Mouse (Mus musculus) spleen, postnatal 36 days (tissue): ENCODE measurements around the gene Loxl1.

ENCODE experiments used
- DNase-seq, 2 experiments: peaks; one replicate each; pipeline ENCODE4 v3.0.0; 2022; ENCODE audit warnings: low spot score in 2 of 2, mixed read lengths in 1 of 2

Loxl1 gene

GRCm38 (mm10) chr9:58249592-58250192 lies 63.3 kb downstream of the Loxl1 start, which contains the start of gene Pml:
Pml (minus strand) TSS chr9:58249786.
- peak; percentile 84 to 89 for DNase-seq

- DNase-seq, result no peak
Measured at GRCm38 (mm10) chr9:58248746-58249413, 64.1 kb downstream of the Loxl1 start.

GRCm38 (mm10) chr9:58247064-58247759 lies 65.8 kb downstream of the Loxl1 start:
- DNase-seq, result peak; percentile 90 to 91

GRCm38 (mm10) chr9:58246083-58246591 lies 66.8 kb downstream of the Loxl1 start:
- DNase-seq, result peak; percentile 65 to 72

- DNase-seq, result no peak
Measured at GRCm38 (mm10) chr9:58243696-58244095, 69.3 kb downstream of the Loxl1 start.

- DNase-seq, result peak; percentile 43 to 54
Measured at GRCm38 (mm10) chr9:58242696-58243095, 70.3 kb downstream of the Loxl1 start.

- DNase-seq, result no peak
Measured at GRCm38 (mm10) chr9:58241780-58242485, 71.1 kb downstream of the Loxl1 start.
